Mouse (Mus musculus) CD4-positive, CD25-positive, alpha-beta regulatory T cell, adult 4 months (primary cell): Measurements from ENCODE around the gene Sparcl1. TPM values are rescaled to one million over a fixed set of nuclear protein-coding genes. Genes with fewer than 3 reads are reported as not detected.

Experiments
- ATAC-seq: one replicate; pipeline ENCODE4 v1.8.0; 2017
- polyA plus RNA-seq, 2 experiments: library from polyadenylated mRNA; unstranded; fragments of 100-300 nt; shearing (Covaris generic); gene quantifications; one replicate each; pipeline ENCODE4 v1.2.1; 2017

Sparcl1 gene
- polyA plus RNA-seq: not detected

- ATAC-seq: no peak
Measured at GRCm38 (mm10) chr5:104113491-104114172, at the start of gene Sparcl1. TSS of gene Sparcl1 (minus strand) at chr5:104113733.

- ATAC-seq: no peak
Measured at GRCm38 (mm10) chr5:104161390-104161789, 47.9 kb upstream of the Sparcl1 start.

- ATAC-seq: no peak
Measured at GRCm38 (mm10) chr5:104160581-104160980, 47.0 kb upstream of the Sparcl1 start.

DNA sequence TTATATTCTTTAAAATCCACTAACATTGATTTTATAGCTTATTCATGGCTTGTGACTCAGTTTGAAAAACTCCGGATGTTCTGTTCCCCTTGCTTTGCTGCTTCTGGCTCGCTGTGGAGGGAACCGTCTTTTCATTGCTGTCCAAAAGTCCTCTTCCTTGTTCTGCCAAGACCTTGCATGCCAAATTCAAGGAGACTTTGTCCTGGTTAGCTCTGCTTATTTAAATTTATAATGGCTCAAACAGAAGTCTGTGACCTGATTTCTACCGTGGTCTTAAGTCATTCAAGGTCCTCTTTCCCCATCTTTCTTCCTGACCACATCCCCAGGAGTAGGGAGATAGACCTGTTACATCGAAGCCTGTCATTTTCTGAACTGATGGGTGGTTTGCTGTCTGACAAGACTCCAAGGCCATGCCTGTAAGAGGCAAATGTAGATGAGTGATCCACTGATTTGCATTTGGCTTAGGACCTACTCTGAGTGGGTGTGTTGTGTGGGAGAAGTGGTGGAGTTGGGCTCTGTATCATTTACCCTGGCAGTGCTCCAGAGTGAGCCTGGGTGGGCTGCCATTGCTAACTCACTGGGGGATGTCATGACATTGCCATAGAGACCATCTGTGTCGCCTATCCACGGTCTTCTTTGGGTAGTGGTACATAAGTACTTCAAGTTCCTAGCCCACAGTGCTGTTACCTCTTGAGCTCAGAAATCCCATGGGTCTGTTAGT is 45.0 kb upstream of the Sparcl1 start:
- ATAC-seq: no peak

DNA sequence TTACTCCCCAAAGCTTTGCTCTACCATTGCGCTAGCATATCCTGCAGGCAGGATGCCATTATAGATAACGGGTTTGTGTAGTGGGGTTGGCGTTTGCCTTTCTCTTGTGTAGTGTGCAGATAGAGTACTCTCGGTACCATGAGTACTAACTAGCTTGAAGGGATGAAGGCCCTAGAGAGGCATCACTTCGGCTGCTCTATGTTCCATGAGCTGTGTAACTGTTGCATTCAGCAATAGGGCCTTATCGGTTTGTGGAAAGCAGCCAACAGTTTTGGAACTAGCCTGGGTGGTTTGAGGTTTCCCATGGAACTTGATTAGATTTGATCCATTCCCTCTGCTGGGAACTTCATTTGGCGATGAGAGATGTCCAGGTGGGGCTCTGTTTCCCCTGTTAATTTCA is 44.2 kb upstream of the Sparcl1 start:
- no peak for ATAC-seq

- ATAC-seq: no peak
Measured at GRCm38 (mm10) chr5:104150196-104150595, 36.7 kb upstream of the Sparcl1 start.

GRCm38 (mm10) chr5:104149349-104149748 is 35.8 kb upstream of the Sparcl1 start:
- no peak for ATAC-seq

DNA sequence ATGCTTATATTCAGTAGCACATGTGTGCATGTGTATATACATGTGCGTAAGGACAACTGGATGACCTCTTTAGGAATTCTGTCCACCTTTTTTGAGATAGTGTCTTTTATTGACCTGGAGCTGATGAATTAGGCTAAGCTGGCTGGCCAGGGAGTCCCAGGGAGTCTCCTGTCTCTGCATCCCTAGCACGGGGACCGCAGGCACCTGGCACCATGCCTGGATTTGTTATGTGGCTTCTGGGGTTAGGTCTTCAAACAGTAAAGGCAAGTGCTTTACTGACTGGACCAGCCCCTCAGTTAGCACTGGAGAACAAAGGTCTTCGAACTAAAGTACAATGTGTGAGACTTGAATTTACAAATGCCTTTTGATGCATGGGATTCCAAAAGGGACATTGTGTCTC is 30.5 kb upstream of the Sparcl1 start:
- ATAC-seq: no peak

- no peak for ATAC-seq
Measured at GRCm38 (mm10) chr5:104141067-104141466, 27.5 kb upstream of the Sparcl1 start.

- no peak for ATAC-seq
Measured at GRCm38 (mm10) chr5:104137920-104138541, 24.5 kb upstream of the Sparcl1 start.

DNA sequence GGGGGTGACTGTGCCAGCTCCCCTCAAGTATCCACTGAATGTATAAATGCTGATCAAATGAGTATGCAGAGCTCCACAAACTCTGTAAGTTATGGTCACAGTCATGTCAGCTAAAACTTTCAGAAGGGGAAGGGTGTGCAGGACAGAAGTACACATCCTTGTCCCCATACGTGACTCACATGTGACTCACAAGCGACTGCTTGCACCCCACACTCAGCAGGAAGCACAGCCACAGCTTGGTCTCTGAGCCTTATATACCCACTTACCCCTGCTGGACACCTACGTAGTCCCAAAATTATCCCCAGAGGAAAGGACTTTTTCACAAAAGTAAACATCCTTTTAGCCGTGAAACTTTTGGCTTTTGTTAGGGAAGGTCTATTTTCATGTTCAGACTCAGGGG is 20.2 kb upstream of the Sparcl1 start:
- ATAC-seq: no peak

GRCm38 (mm10) chr5:104131544-104131943 is 18.0 kb upstream of the Sparcl1 start:
- no peak for ATAC-seq

DNA sequence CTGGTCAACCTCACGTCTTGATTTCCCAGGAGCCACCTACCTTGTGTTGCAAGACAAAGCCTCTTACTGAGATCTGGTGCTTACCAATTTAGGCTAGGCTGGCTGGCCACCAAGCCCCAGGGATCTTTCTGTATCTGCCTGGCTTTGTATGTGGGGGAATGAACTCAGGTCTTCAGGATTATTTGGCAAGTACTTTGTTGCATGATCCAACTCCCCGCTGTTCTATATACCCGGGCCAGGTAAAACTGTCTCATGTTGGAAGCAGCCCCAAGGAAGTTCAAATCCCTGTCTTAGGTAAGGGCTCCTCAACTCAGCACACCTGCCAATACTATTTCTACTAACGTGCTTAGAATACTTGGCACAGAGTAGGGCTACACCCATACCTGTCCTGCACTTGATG is 17.4 kb upstream of the Sparcl1 start:
- no peak for ATAC-seq

GRCm38 (mm10) chr5:104128281-104129031 is 14.9 kb upstream of the Sparcl1 start:
- ATAC-seq: no peak

- ATAC-seq: no peak
Measured at GRCm38 (mm10) chr5:104127351-104127750, 13.8 kb upstream of the Sparcl1 start.

DNA sequence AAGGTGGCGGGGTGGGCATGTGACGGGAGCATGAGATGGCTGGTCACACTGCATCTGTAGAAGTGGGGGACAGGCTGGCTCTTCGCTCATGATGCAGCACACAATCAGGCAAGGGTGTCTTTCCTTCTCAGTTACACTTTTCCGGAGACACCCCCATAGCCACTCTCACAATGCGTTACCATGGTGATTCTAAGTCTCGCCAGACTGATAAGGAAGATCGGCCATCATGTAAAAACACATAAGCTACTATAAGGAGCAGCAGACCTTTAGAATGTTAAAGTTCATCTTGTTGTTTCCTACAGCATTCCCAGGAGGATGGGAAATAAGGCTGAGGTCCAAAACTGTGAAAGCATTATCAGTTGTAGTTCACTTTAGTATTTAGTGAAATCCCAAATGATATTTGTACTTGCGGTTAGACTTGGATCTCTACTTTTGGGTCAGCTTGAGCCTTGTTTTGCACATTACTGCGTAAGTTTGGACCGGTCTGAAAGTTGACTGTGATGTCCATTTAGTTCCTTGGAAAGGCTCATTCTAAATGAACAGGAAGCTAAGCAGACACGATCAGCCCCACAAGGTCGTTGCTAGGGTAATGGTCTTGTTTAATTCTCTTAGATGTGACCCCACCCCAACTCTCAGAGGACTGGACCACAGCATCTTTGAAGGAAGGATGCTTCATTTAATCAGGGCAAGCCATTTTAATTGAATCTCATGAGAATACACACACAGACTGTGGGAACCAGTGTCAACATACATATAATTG is 13.2 kb upstream of the Sparcl1 start:
- no peak for ATAC-seq

- no peak for ATAC-seq
Measured at GRCm38 (mm10) chr5:104124016-104124658, 10.6 kb upstream of the Sparcl1 start.

GRCm38 (mm10) chr5:104115890-104116289 is 2.4 kb upstream of the Sparcl1 start:
- no peak for ATAC-seq

- no peak for ATAC-seq
Measured at GRCm38 (mm10) chr5:104115118-104115517, 1.6 kb upstream of the Sparcl1 start.

- ATAC-seq: no peak
Measured at GRCm38 (mm10) chr5:104112511-104112910, 1.0 kb downstream of the Sparcl1 start.

GRCm38 (mm10) chr5:104112016-104112415 is 1.5 kb downstream of the Sparcl1 start:
- no peak for ATAC-seq
